Mouse (Mus musculus): Measurements from ENCODE around the gene Lrig3. TPM values are rescaled to one million over a fixed set of nuclear protein-coding genes. Genes with fewer than 3 reads are reported as not detected.

The Lrig3 gene
- total and polyA plus RNA-seq, 2 experiments from 2014 or later, result 0.66 to 2.3 TPM

- TF ChIP-seq EP300 (IDR thresholded peaks at IDR 0.05; ENCODE audit: low read depth) (no peak), CTCF (IDR thresholded peaks at IDR 0.05; ENCODE audit: low read depth) (no peak)
- Histone ChIP-seq H3K4me1 (ENCODE audit: control insufficient read depth, insufficient read depth) (no peaks in the 10 kb centered on the region), H3K36me3 (replicated peaks; ENCODE audit: control insufficient read depth, insufficient read depth, low read length) (no peaks in the 10 kb centered on the region), H3K9me3 (replicated peaks; ENCODE audit: control insufficient read depth, low read length) (no peaks in the 10 kb centered on the region), H3K27me3 (ENCODE audit: control insufficient read depth, insufficient read depth, low read length) (peaks cover 6% of the 10 kb centered on the region; the same call in 1 of the 2 replicates), H3K9ac (replicated peaks; ENCODE audit: low read depth, low read length) (no peak overlapping the region), H3K4me3 (ENCODE audit: low read depth, low read length) (no peak overlapping the region), H3K4me2 (ENCODE audit: low read depth, low read length) (no peak overlapping the region), H3K27ac (ENCODE audit: low read depth) (no peak overlapping the region)
- no peak for DNase-seq (ENCODE audit: low spot score)
- ATAC-seq (ENCODE audit: insufficient read depth, low read depth), result no peak
- 82% methylated on average over 7 of the region's 7 CpGs for WGBS
Observed at GRCm38 (mm10) chr10:125973726-125974125, 7.8 kb downstream of the Lrig3 start.

DNA sequence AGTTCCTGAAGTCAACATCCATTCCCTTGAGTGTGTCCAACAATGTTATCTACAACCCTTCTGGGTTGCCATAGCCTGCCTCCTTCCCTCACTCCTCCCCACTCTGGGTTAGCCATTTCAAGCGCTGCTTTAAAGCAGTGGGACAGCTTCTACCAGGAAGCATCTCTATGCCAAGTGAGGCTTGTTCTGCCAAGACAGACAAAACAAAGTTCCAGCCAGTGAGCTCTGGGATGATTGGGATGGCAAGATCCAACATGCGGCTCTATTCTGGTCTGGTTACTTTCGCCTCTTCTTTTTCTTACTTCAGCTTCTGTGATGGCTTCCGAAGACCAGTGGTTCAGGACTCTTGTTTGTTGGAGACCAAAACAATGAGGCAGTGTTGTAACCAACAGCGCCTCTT lies 16.0 kb downstream of the Lrig3 start:
- no peak overlapping the region for H3K27ac ChIP-seq (ENCODE audit: low read depth)
- WGBS, result 88% methylated on average over 5 of the region's 5 CpGs
- DNase-seq (ENCODE audit: low spot score), result no peak
- no peak overlapping the region for H3K4me2 ChIP-seq (ENCODE audit: low read depth, low read length)
- no peak for ATAC-seq (ENCODE audit: insufficient read depth, low read depth)
- no peaks in the 10 kb centered on the region for H3K4me1 ChIP-seq (ENCODE audit: control insufficient read depth, insufficient read depth)
- no peaks in the 10 kb centered on the region for H3K27me3 ChIP-seq (ENCODE audit: control insufficient read depth, insufficient read depth, low read length)
- no peaks in the 10 kb centered on the region for H3K9me3 ChIP-seq (replicated peaks; ENCODE audit: control insufficient read depth, low read length)
- no peak overlapping the region for H3K9ac ChIP-seq (replicated peaks; ENCODE audit: low read depth, low read length)
- TF ChIP-seq EP300 (IDR thresholded peaks at IDR 0.05; ENCODE audit: low read depth), result no peak
- no peak for TF ChIP-seq CTCF (IDR thresholded peaks at IDR 0.05; ENCODE audit: low read depth)
- H3K36me3 ChIP-seq (replicated peaks; ENCODE audit: control insufficient read depth, insufficient read depth, low read length), result no peaks in the 10 kb centered on the region
- no peak overlapping the region for H3K4me3 ChIP-seq (ENCODE audit: low read depth, low read length)

GRCm38 (mm10) chr10:125984473-125985035 lies 18.6 kb downstream of the Lrig3 start:
- no peak overlapping the region for H3K4me3 ChIP-seq (ENCODE audit: low read depth, low read length)
- no peaks in the 10 kb centered on the region for H3K4me1 ChIP-seq (ENCODE audit: control insufficient read depth, insufficient read depth)
- H3K27ac ChIP-seq (ENCODE audit: low read depth), result no peak overlapping the region
- TF ChIP-seq CTCF (IDR thresholded peaks at IDR 0.05; ENCODE audit: low read depth) (no peak), EP300 (IDR thresholded peaks at IDR 0.05; ENCODE audit: low read depth) (no peak)
- H3K27me3 ChIP-seq (ENCODE audit: control insufficient read depth, insufficient read depth, low read length), result no peaks in the 10 kb centered on the region
- H3K9ac ChIP-seq (replicated peaks; ENCODE audit: low read depth, low read length), result no peak overlapping the region
- H3K4me2 ChIP-seq (ENCODE audit: low read depth, low read length), result no peak overlapping the region
- H3K36me3 ChIP-seq (replicated peaks; ENCODE audit: control insufficient read depth, insufficient read depth, low read length), result no peaks in the 10 kb centered on the region
- H3K9me3 ChIP-seq (replicated peaks; ENCODE audit: control insufficient read depth, low read length), result no peaks in the 10 kb centered on the region
- no peak for ATAC-seq (ENCODE audit: insufficient read depth, low read depth)
- WGBS, result 76% methylated on average over 9 of the region's 9 CpGs
- DNase-seq (ENCODE audit: low spot score), result no peak

GRCm38 (mm10) chr10:125985795-125986194 lies 19.8 kb downstream of the Lrig3 start:
- no peak for ATAC-seq (ENCODE audit: insufficient read depth, low read depth)
- 91% methylated on average over 1 of the region's 1 CpGs for WGBS
- TF ChIP-seq EP300 (IDR thresholded peaks at IDR 0.05; ENCODE audit: low read depth), result no peak
- H3K27me3 ChIP-seq (ENCODE audit: control insufficient read depth, insufficient read depth, low read length), result no peaks in the 10 kb centered on the region
- DNase-seq (ENCODE audit: low spot score), result no peak
- no peak overlapping the region for H3K4me3 ChIP-seq (ENCODE audit: low read depth, low read length)
- H3K36me3 ChIP-seq (replicated peaks; ENCODE audit: control insufficient read depth, insufficient read depth, low read length), result no peaks in the 10 kb centered on the region
- H3K9me3 ChIP-seq (replicated peaks; ENCODE audit: control insufficient read depth, low read length), result no peaks in the 10 kb centered on the region
- H3K9ac ChIP-seq (replicated peaks; ENCODE audit: low read depth, low read length), result no peak overlapping the region
- H3K4me1 ChIP-seq (ENCODE audit: control insufficient read depth, insufficient read depth), result no peaks in the 10 kb centered on the region
- H3K4me2 ChIP-seq (ENCODE audit: low read depth, low read length), result no peak overlapping the region
- H3K27ac ChIP-seq (ENCODE audit: low read depth), result no peak overlapping the region

GRCm38 (mm10) chr10:125986443-125986842 lies 20.5 kb downstream of the Lrig3 start:
- 84% methylated on average over 9 of the region's 9 CpGs for WGBS
- no peak for ATAC-seq (ENCODE audit: insufficient read depth, low read depth)
- no peak overlapping the region for H3K27ac ChIP-seq (ENCODE audit: low read depth)
- no peaks in the 10 kb centered on the region for H3K4me1 ChIP-seq (ENCODE audit: control insufficient read depth, insufficient read depth)
- no peak for DNase-seq (ENCODE audit: low spot score)
- H3K27me3 ChIP-seq (ENCODE audit: control insufficient read depth, insufficient read depth, low read length), result no peaks in the 10 kb centered on the region
- TF ChIP-seq EP300 (IDR thresholded peaks at IDR 0.05; ENCODE audit: low read depth) (no peak), CTCF (IDR thresholded peaks at IDR 0.05; ENCODE audit: low read depth) (no peak)
- H3K9ac ChIP-seq (replicated peaks; ENCODE audit: low read depth, low read length), result no peak overlapping the region
- H3K4me2 ChIP-seq (ENCODE audit: low read depth, low read length), result no peak overlapping the region
- H3K9me3 ChIP-seq (replicated peaks; ENCODE audit: control insufficient read depth, low read length), result no peaks in the 10 kb centered on the region
- H3K4me3 ChIP-seq (ENCODE audit: low read depth, low read length), result no peak overlapping the region
- no peaks in the 10 kb centered on the region for H3K36me3 ChIP-seq (replicated peaks; ENCODE audit: control insufficient read depth, insufficient read depth, low read length)

- Histone ChIP-seq H3K4me1 (ENCODE audit: control insufficient read depth, insufficient read depth) (no peaks in the 10 kb centered on the region), H3K36me3 (replicated peaks; ENCODE audit: control insufficient read depth, insufficient read depth, low read length) (no peaks in the 10 kb centered on the region), H3K4me2 (ENCODE audit: low read depth, low read length) (no peak overlapping the region), H3K9me3 (replicated peaks; ENCODE audit: control insufficient read depth, low read length) (no peaks in the 10 kb centered on the region), H3K4me3 (ENCODE audit: low read depth, low read length) (no peak overlapping the region), H3K27me3 (ENCODE audit: control insufficient read depth, insufficient read depth, low read length) (no peaks in the 10 kb centered on the region), H3K9ac (replicated peaks; ENCODE audit: low read depth, low read length) (no peak overlapping the region), H3K27ac (ENCODE audit: low read depth) (no peak overlapping the region)
- no peak for TF ChIP-seq EP300 (IDR thresholded peaks at IDR 0.05; ENCODE audit: low read depth)
- TF ChIP-seq CTCF (IDR thresholded peaks at IDR 0.05; ENCODE audit: low read depth), result no peak
- no peak for DNase-seq (ENCODE audit: low spot score)
- WGBS, result 61% methylated on average over 6 of the region's 6 CpGs
- ATAC-seq (ENCODE audit: insufficient read depth, low read depth), result no peak
Observed at GRCm38 (mm10) chr10:125987307-125987706, 21.3 kb downstream of the Lrig3 start.
